22 mouse cellular contexts compared by ENCODE assay signal in genomic region chr19:47649071-47649470, GRCm38 (mm10). TPM values are rescaled to one million over a fixed set of nuclear protein-coding genes. Genes with fewer than 3 reads are reported as not detected.
DNase-seq lines count a peak whose midpoint lies in the region; ATAC-seq and TF ChIP-seq lines count a peak whose summit lies in the region.
"Had no signal": no experiment of that assay in that cellular context is flagged by ENCODE, and none has a peak within 500 bp of the region (broad histone marks: within the 10 kb centered on the region; RNA-seq: fewer than 3 reads in every experiment).

No protein-coding gene starts in this region.

- no peak overlapping the region for H3K27ac ChIP-seq in forebrain, embryonic 10.5 days
- H3K27ac ChIP-seq in forebrain, embryonic 12.5 days, result no peak overlapping the region
- H3K27ac ChIP-seq in intestine, embryonic 14.5 days (ENCODE audit: low read depth), result no peak overlapping the region
- no peak overlapping the region for H3K27ac ChIP-seq in intestine, embryonic 16.5 days (ENCODE audit: low read length)
- H3K27ac ChIP-seq: embryonic facial prominence, embryonic 12.5 days; embryonic facial prominence, embryonic 15.5 days; forebrain, embryonic 13.5 days; hindbrain, embryonic 12.5 days; hindbrain, embryonic 15.5 days had no signal

- peaks cover 7% of the 10 kb centered on the region; the same call in 1 of the 2 replicates for H3K4me1 ChIP-seq in forebrain, embryonic 10.5 days
- peaks cover 5% of the 10 kb centered on the region for H3K4me1 ChIP-seq in forebrain, embryonic 12.5 days
- no peaks in the 10 kb centered on the region for H3K4me1 ChIP-seq in intestine, embryonic 14.5 days (replicated peaks; ENCODE audit: control insufficient read depth, insufficient read depth, low read length)
- H3K4me1 ChIP-seq in intestine, embryonic 16.5 days (ENCODE audit: control insufficient read depth, insufficient read depth, low read length), result no peaks in the 10 kb centered on the region
- peaks cover 4% of the 10 kb centered on the region for H3K4me1 ChIP-seq in lung, adult 2 months (ENCODE audit: control insufficient read depth, insufficient read depth, low read length)
- H3K4me1 ChIP-seq: embryonic facial prominence, embryonic 12.5 days; embryonic facial prominence, embryonic 15.5 days; forebrain, embryonic 13.5 days; hindbrain, embryonic 15.5 days had no signal

- peak; percentile 9 for DNase-seq in forebrain, embryonic 10.5 days (ENCODE audit: extremely low spot score, low spot score)
- DNase-seq in intestine, embryonic 14.5 days (ENCODE audit: low spot score), result peak; percentile 51
- peak; percentile 1 for DNase-seq in lung, postnatal 10 days
- DNase-seq in lung, adult 2 months, result no peak
- no peak for DNase-seq in right cerebral cortex, postnatal 36 days (ENCODE audit: low spot score in 2 of 2)
- DNase-seq: adrenal gland, postnatal 10 days; adrenal gland, postnatal 36 days; cerebellum, adult 18-20 months; cerebellum, adult 9-10 months; cerebellum, postnatal 14 days; gastrocnemius, postnatal 10 days; gastrocnemius, postnatal 36 days had no signal

- H3K9ac ChIP-seq in forebrain, embryonic 12.5 days, result no peak overlapping the region
- no peak overlapping the region for H3K9ac ChIP-seq in intestine, embryonic 14.5 days (ENCODE audit: low read length)
- no peak overlapping the region for H3K9ac ChIP-seq in intestine, embryonic 16.5 days (ENCODE audit: low read depth, low read length)
- H3K9ac ChIP-seq: embryonic facial prominence, embryonic 12.5 days; embryonic facial prominence, embryonic 15.5 days; forebrain, embryonic 13.5 days; hindbrain, embryonic 12.5 days; hindbrain, embryonic 15.5 days had no signal

- H3K9me3 ChIP-seq in forebrain, embryonic 10.5 days, result no peaks in the 10 kb centered on the region
- no peaks in the 10 kb centered on the region for H3K9me3 ChIP-seq in forebrain, embryonic 12.5 days
- no peaks in the 10 kb centered on the region for H3K9me3 ChIP-seq in intestine, embryonic 14.5 days (ENCODE audit: control insufficient read depth, low read length)
- no peaks in the 10 kb centered on the region for H3K9me3 ChIP-seq in intestine, embryonic 16.5 days (ENCODE audit: control insufficient read depth, low read length)
- H3K9me3 ChIP-seq: embryonic facial prominence, embryonic 12.5 days; embryonic facial prominence, embryonic 15.5 days; forebrain, embryonic 13.5 days; hindbrain, embryonic 12.5 days; hindbrain, embryonic 15.5 days had no signal

- no peak for ATAC-seq in forebrain, embryonic 12.5 days (ENCODE audit: low FRiP score)
- no peak for ATAC-seq in intestine, embryonic 14.5 days (replicated peaks; ENCODE audit: low FRiP score, low TSS enrichment, low read depth)
- no peak for ATAC-seq in intestine, embryonic 16.5 days
- ATAC-seq: forebrain, embryonic 13.5 days; forebrain, embryonic 16.5 days; Patski had no signal

- no peaks in the 10 kb centered on the region for H3K27me3 ChIP-seq in forebrain, embryonic 10.5 days (ENCODE audit: poor library complexity, severe bottlenecking)
- H3K27me3 ChIP-seq in forebrain, embryonic 12.5 days, result no peaks in the 10 kb centered on the region
- no peaks in the 10 kb centered on the region for H3K27me3 ChIP-seq in intestine, embryonic 14.5 days (replicated peaks; ENCODE audit: control insufficient read depth, insufficient read depth, low read length)
- H3K27me3 ChIP-seq in intestine, embryonic 16.5 days (replicated peaks; ENCODE audit: control insufficient read depth, insufficient read depth, low read length), result no peaks in the 10 kb centered on the region
- H3K27me3 ChIP-seq: embryonic facial prominence, embryonic 12.5 days; embryonic facial prominence, embryonic 15.5 days; forebrain, embryonic 13.5 days; hindbrain, embryonic 12.5 days; hindbrain, embryonic 15.5 days; Patski had no signal

- no peak overlapping the region for H3K4me3 ChIP-seq in forebrain, embryonic 10.5 days
- no peak overlapping the region for H3K4me3 ChIP-seq in forebrain, embryonic 12.5 days (replicated peaks)
- H3K4me3 ChIP-seq in intestine, embryonic 14.5 days (ENCODE audit: low read depth, low read length), result no peak overlapping the region
- H3K4me3 ChIP-seq in intestine, embryonic 16.5 days (ENCODE audit: low read length), result no peak overlapping the region
- H3K4me3 ChIP-seq in lung, adult 2 months (replicated peaks; ENCODE audit: extremely low read depth, low read depth, low read length), result no peak overlapping the region
- H3K4me3 ChIP-seq: embryonic facial prominence, embryonic 12.5 days; embryonic facial prominence, embryonic 15.5 days; forebrain, embryonic 13.5 days; hindbrain, embryonic 12.5 days; hindbrain, embryonic 15.5 days had no signal

- peaks cover 28% of the 10 kb centered on the region for H3K36me3 ChIP-seq in forebrain, embryonic 10.5 days (replicated peaks)
- peaks cover 5% of the 10 kb centered on the region; the same call in 1 of the 2 replicates for H3K36me3 ChIP-seq in forebrain, embryonic 12.5 days (replicated peaks)
- peaks cover 16% of the 10 kb centered on the region for H3K36me3 ChIP-seq in intestine, embryonic 14.5 days (ENCODE audit: control insufficient read depth, insufficient read depth, low read length)
- no peaks in the 10 kb centered on the region; the same call in 1 of the 2 replicates for H3K36me3 ChIP-seq in intestine, embryonic 16.5 days (ENCODE audit: control insufficient read depth, insufficient read depth, low read length)
- H3K36me3 ChIP-seq: hindbrain, embryonic 15.5 days had no signal

- H3K4me2 ChIP-seq in forebrain, embryonic 12.5 days, result no peak overlapping the region
- no peak overlapping the region for H3K4me2 ChIP-seq in intestine, embryonic 14.5 days (ENCODE audit: low read length)
- H3K4me2 ChIP-seq in intestine, embryonic 16.5 days (ENCODE audit: low read depth, low read length), result no peak overlapping the region
- H3K4me2 ChIP-seq: embryonic facial prominence, embryonic 12.5 days; embryonic facial prominence, embryonic 15.5 days; forebrain, embryonic 13.5 days; heart, embryonic 11.5 days; hindbrain, embryonic 12.5 days; hindbrain, embryonic 15.5 days had no signal

- WGBS in forebrain, embryonic 10.5 days, result 94% methylated on average over 6 of the region's 6 CpGs
- 95% methylated on average over 6 of the region's 6 CpGs for WGBS in forebrain, embryonic 12.5 days
- 91% methylated on average over 6 of the region's 6 CpGs for WGBS in intestine, embryonic 14.5 days
- 91% methylated on average over 6 of the region's 6 CpGs for WGBS in intestine, embryonic 16.5 days
- 88% methylated on average over 6 of the region's 6 CpGs for WGBS in lung, adult 2 months

- TF ChIP-seq POLR2A in lung, adult 2 months (IDR thresholded peaks at IDR 0.05; ENCODE audit: borderline replicate concordance, extremely low read depth, low read depth, low read length), result no peak

- no peak for TF ChIP-seq CTCF in lung, adult 2 months (IDR thresholded peaks at IDR 0.05; ENCODE audit: insufficient read depth, low read length)

RNA-seq across cellular contexts. Expression of gene Col17a1, which starts 42.8 kb away (rescaled TPM):
- 0.21 and 0.22 TPM in 2 replicates for polyA plus RNA-seq in forebrain, embryonic 10.5 days (2016; fragmentation: Nextera tagmentation; extraction: Ambion mirVana)
- polyA plus RNA-seq in forebrain, embryonic 12.5 days (2016; fragmentation: Nextera tagmentation; extraction: Ambion mirVana), result 0.92 and 1.1 TPM in 2 replicates
- 0.67 and 1.1 TPM in 2 replicates for polyA plus RNA-seq in intestine, embryonic 14.5 days (2014; fragmentation: Nextera tagmentation; extraction: Ambion mirVana)
- polyA plus RNA-seq in intestine, embryonic 16.5 days (2015; fragmentation: Nextera tagmentation; extraction: Ambion mirVana), result 0.42 and 0.58 TPM in 2 replicates
- 8.7 and 20.2 TPM in 2 replicates for polyA plus RNA-seq in lung, adult 2 months (2012; rRNA removed)

Comparison
In these comparisons a context has a peak if more than half of its experiments do, and no peak if none do; other contexts are left out.
1. DNase-seq: peak in forebrain, embryonic 10.5 days (single experiment), intestine, embryonic 14.5 days (single experiment) and lung, postnatal 10 days (single experiment); none in lung, adult 2 months (single experiment) and right cerebral cortex, postnatal 36 days (0 of 2).